Mouse (Mus musculus): ENCODE data around the gene Gns. TPM values are rescaled to one million over a fixed set of nuclear protein-coding genes. Genes with fewer than 3 reads are reported as not detected.
A peak's percentile ranks its signal among the peaks of the same experiment; 100 is the strongest.

Gene Gns
- total RNA-seq, 2 experiments from 2014 or later: 43.5 to 57.5 TPM

GRCm38 (mm10) chr10:121365781-121366272, 937 bp downstream of the Gns start:
- no peak for DNase-seq

- no peak for DNase-seq
These were observed 2.4 kb downstream of the Gns start for GRCm38 (mm10) chr10:121367271-121367670.

GRCm38 (mm10) chr10:121367780-121368179, 2.9 kb downstream of the Gns start:
- DNase-seq: no peak

DNA sequence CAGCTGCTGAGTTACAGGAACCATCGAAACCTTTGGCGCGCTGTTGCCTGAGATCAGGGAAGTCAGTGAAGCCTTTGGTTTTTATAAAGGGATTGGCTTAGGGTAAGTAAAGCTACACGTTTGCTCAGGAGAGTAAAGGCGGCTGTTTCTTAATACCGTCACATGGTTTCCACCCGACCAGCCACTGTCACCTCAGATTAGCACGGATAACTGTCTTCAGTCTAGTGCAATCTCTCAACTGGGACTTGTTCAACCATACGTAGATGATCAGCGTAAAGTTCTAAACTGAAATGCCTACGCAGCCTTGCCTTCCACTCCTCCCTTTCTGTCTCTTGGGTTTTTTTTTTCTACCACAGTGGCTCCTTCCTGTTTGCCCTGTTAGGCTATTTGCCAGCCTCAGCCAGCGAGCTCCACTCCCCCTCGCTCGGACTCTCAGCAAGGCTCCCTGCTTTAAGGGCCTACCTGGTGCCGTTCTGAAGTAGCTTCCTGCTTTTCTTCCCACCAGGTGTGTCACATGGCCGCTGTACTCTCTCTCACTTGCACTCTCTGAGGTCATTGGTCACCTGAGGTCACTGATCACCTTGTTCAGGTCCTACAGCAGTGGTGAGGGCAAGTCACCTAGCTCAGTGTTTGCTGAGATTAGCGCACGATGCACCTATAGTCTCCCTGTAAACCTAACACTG, 4.0 kb downstream of the Gns start:
- no peak for DNase-seq

- no peak for DNase-seq
These were observed 5.9 kb downstream of the Gns start for GRCm38 (mm10) chr10:121370777-121371176.

- no peak for DNase-seq
These were observed 9.1 kb downstream of the Gns start for GRCm38 (mm10) chr10:121374013-121374412.

GRCm38 (mm10) chr10:121374693-121375620, 10.1 kb downstream of the Gns start:
- no peak for DNase-seq

DNA sequence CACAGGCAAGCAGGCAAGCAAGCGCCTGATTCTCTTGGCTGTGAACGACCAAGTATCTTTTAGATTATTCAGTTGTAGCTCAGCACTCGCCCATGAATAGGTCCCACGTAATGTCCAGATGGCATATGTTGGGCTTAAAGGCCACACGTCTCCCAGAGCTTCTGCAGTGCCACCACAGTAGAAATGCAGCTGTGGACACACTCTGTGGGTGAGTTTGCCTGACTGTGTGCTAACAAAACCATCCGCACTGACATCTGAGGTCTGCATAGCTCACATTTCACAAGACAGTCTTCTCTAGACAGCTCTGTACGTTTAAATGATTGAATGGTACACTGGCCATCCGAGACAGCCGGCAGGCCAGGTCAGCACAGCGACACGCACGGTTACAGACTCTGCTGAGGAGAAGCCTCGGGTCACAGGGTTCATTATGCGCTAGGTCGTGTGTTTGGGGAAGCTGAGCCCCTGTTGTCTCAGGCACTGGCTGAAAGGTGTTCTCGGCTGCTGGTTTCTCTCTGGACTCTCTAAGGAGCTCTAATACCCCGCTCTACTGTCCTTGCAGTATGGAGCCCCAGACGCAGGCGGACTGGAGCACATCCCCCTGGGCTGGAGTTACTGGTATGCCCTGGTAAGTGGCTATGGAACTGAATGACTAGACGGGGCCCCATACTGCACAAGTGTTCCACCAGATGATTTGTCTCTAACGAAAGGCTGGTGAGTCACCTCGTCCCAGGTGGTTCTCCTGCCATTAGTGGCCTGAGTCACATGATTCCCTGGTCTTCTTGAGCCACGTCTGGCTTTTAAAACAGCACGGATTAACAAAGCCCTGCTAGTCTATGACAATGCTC, 11.0 kb downstream of the Gns start:
- no peak for DNase-seq

DNA sequence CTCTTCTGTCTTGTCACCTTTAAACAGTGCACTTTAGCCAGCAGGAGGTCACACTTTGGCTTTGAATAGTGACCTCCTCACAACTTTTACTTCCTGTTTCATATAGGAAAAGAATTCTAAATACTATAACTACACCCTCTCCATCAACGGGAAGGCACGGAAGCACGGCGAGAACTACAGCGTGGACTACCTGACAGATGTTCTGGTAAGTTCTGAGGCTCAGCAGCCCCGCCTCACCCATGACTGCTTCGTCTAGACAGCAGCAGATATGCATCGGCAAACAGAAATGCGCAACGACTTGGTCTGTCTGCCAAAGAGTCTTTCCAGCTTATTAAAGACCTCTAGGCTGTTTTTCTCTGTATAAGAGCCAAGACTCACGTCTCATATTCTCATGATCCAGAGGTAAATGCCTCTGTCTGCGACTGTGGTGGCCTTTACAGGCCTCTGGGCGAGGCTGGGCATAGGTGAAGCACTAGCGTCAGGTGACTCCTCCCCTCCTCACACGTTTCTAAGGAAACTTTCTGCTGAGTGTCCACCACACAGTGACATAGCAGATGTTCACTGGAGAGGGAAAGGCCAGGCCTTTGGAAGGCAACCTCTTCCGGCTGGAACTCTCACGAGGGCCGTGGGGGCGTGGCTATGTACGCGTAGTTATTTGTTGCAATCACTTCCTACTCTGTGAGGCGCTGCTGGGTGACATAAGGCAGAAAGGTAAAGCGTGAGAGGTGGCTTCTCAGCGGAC, 11.8 kb downstream of the Gns start:
- no peak for DNase-seq

GRCm38 (mm10) chr10:121379387-121379786, 14.5 kb downstream of the Gns start:
- no peak for DNase-seq

DNA sequence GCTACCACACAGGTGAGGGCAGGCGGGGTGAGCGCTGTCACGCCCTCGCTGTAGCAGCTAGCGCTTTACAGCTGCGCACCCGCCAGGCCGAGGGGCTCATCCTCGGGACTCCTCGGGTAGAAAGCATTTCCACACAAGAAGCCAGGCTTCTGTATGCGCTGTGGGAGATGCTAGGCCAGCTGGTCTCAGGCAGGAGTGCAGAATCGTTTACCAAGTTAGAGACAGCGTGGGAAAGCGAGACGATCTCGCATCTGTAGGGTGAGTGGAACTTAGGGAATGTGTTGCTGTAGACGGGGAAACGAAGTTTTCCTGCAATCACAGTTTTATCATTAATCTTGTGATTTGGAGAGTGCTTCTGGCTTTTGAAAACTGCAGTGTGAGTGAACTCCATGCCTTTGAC, 16.4 kb downstream of the Gns start:
- DNase-seq: no peak

DNA sequence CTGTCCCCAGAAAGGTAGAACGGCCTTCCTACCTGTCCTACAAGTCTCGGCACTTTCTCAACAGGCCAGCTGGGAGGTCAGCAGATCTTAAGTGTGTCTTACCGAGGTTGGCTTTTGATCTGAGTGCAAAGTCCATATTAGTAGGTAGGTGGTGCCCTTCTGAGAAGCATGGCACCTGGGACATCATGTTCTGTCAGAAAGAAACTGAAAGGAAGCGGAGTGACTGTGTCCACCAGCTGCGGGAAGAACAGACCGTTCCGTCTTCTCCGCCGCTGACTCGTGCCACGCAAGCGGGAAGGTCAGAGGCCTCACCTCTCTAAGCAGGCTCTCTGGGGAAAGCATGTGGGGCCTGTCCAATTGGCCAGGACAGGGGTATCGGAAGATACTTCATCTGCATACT, 19.8 kb downstream of the Gns start:
- no peak for DNase-seq

- no peak for DNase-seq
These were observed 20.8 kb downstream of the Gns start for GRCm38 (mm10) chr10:121385695-121386094.

GRCm38 (mm10) chr10:121386347-121386746, 21.5 kb downstream of the Gns start:
- no peak for DNase-seq

GRCm38 (mm10) chr10:121390602-121391001, 25.7 kb downstream of the Gns start:
- DNase-seq: no peak

DNA sequence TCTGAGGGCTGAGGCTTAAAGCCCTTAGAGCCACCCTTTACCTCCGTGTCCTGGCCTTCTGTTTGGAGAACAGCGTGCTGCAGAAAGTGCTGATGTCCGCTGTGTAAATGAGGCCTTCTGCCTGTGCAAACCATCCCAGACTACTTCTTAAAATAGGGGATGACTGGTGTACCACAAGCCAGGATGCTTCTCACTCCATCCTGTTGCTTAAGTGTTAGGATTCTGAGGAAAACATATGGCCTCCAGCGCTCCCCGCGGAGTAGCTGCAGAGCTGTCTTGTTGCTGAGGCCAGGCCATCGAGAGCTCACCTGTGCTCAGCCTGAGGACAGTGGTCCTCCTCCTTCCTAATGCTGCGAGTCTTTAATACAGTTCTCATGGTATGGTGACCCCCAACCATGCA, 27.0 kb downstream of the Gns start:
- DNase-seq: no peak

- DNase-seq: no peak
These were observed 29.4 kb downstream of the Gns start for GRCm38 (mm10) chr10:121394270-121394669.

DNA sequence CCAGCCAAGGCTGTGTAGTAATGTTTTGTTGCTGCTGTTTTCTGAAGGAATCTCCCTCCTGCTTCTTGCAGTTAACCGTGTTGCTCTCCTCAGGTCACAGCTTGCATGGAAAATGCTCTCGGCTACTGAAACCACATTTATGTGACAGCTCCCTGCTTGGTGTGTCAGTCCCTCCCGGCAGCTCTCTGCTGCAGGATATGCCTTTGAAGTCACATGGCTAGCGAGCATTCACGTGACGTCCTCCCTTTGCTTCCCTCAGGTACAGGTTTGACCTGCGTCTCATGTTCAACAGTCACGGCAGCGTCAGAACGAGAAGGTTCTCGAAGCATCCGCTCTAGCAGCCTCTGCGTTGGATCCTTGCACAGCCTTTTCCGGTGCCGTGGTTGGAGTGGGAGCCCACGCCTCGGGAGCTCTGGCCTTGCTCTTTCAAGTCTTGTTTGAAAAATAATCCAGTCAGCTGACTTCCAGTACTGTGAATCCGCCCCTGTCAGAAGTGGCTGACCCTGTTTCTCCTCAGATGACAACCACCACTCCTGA, 30.0 kb downstream of the Gns start:
- DNase-seq: no peak

- DNase-seq: peak; percentile 45
These were observed 30.8 kb downstream of the Gns start for GRCm38 (mm10) chr10:121395542-121396176.

DNA sequence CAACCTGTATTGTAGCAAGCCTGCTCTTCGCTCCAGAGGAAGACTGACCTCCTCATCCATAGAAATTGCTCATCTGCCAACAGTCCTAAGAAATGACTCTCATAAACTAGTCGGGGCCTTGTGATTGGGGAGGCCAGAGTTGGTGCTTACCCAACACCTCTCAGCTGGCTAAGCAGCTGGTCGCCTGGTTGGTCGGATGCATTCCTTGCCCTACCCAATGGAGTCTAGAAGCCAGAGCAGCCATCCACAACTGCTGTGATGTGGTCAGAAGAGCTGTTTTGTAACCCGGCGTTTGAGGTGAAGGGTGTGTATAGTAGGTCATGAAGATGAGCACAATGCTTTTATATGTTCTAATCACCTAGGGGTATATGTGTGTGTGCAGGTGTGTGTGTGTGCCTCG, 33.7 kb downstream of the Gns start:
- DNase-seq: no peak

DNA sequence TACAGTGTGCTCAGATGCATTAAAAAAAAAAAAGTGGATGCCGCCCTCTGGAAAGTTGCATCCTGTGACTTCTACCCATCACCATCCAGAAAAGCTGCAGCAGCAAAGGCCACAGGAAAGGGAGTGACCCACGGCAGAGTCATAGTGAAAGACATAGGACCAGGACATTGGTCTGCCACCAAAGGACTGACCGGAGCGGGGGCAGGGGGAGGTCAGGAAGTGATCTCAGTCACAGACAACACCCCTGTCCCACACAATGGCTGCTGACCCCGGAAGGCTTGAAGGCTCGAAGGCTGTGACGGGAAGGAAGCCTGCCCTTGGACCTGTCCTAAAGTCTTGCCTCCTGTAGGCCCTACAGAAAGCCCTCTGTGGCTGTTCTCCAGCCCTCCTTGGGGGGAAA, 36.1 kb downstream of the Gns start:
- DNase-seq: no peak
